Mouse (Mus musculus): ENCODE measurements around the gene Traf1. TPM values are rescaled to one million over a fixed set of nuclear protein-coding genes. Genes with fewer than 3 reads are reported as not detected.
A peak's percentile ranks its signal among the peaks of the same experiment; 100 is the strongest.

Gene Traf1
- polyA plus RNA-seq, 1 experiment from 2014 or later: 3.3 TPM

GRCm38 (mm10) chr2:34904849-34905542, 56.6 kb downstream of the Traf1 start:
- peak; percentile 97 for ATAC-seq (ENCODE audit: low FRiP score, low read depth)
- Histone ChIP-seq H3K9me3 (no peaks in the 10 kb centered on the region), H3K27me3 (peaks cover 30% of the 10 kb centered on the region), H3K4me3 (peak overlapping the region; percentile 38), H3K4me2 (replicated peaks) (peak overlapping the region; percentile 68), H3K36me3 (no peaks in the 10 kb centered on the region), H3K4me1 (peaks cover 10% of the 10 kb centered on the region; the same call in 1 of the 2 replicates), H3K9ac (no peak overlapping the region; the same call in 1 of the 2 replicates), H3K27ac (no peak overlapping the region)
- under 1% methylated on average over 34 of the region's 34 CpGs for WGBS

- Histone ChIP-seq H3K9me3 (no peaks in the 10 kb centered on the region), H3K4me2 (replicated peaks) (no peak overlapping the region), H3K36me3 (no peaks in the 10 kb centered on the region), H3K4me3 (no peak overlapping the region), H3K27me3 (peaks cover 26% of the 10 kb centered on the region), H3K4me1 (peaks cover 10% of the 10 kb centered on the region; the same call in 1 of the 2 replicates), H3K27ac (no peak overlapping the region), H3K9ac (no peak overlapping the region)
- WGBS: 76% methylated on average over 4 of the region's 4 CpGs
- ATAC-seq (ENCODE audit: low FRiP score, low read depth): no peak
Observed at GRCm38 (mm10) chr2:34903652-34904405, 57.7 kb downstream of the Traf1 start.

- WGBS: 88% methylated on average over 7 of the region's 7 CpGs
- no peak for ATAC-seq (ENCODE audit: low FRiP score, low read depth)
- Histone ChIP-seq H3K27ac (no peak overlapping the region), H3K4me3 (no peak overlapping the region), H3K4me2 (replicated peaks) (no peak overlapping the region), H3K9me3 (no peaks in the 10 kb centered on the region), H3K4me1 (peaks cover 10% of the 10 kb centered on the region; the same call in 1 of the 2 replicates), H3K9ac (no peak overlapping the region), H3K36me3 (no peaks in the 10 kb centered on the region), H3K27me3 (peaks cover 24% of the 10 kb centered on the region)
Observed at GRCm38 (mm10) chr2:34903191-34903590, 58.4 kb downstream of the Traf1 start.

- Histone ChIP-seq H3K4me2 (replicated peaks) (no peak overlapping the region), H3K36me3 (no peaks in the 10 kb centered on the region), H3K9me3 (no peaks in the 10 kb centered on the region), H3K4me3 (no peak overlapping the region), H3K4me1 (peaks cover 10% of the 10 kb centered on the region; the same call in 1 of the 2 replicates), H3K27ac (no peak overlapping the region), H3K27me3 (peaks cover 20% of the 10 kb centered on the region), H3K9ac (no peak overlapping the region)
- no peak for ATAC-seq (ENCODE audit: low FRiP score, low read depth)
- WGBS: 79% methylated on average over 6 of the region's 6 CpGs
Observed at GRCm38 (mm10) chr2:34902731-34903130, 58.8 kb downstream of the Traf1 start.

- Histone ChIP-seq H3K4me1 (peaks cover 10% of the 10 kb centered on the region; the same call in 1 of the 2 replicates), H3K4me3 (no peak overlapping the region), H3K36me3 (no peaks in the 10 kb centered on the region), H3K27ac (no peak overlapping the region), H3K4me2 (replicated peaks) (no peak overlapping the region), H3K9me3 (no peaks in the 10 kb centered on the region), H3K27me3 (peaks cover 17% of the 10 kb centered on the region), H3K9ac (no peak overlapping the region)
- ATAC-seq (ENCODE audit: low FRiP score, low read depth): no peak
- 73% methylated on average over 4 of the region's 4 CpGs for WGBS
Observed at GRCm38 (mm10) chr2:34901726-34902125, 59.8 kb downstream of the Traf1 start.

- no peak overlapping the region for H3K4me2 ChIP-seq (replicated peaks)
- peaks cover 8% of the 10 kb centered on the region; the same call in 1 of the 2 replicates for H3K4me1 ChIP-seq
- H3K9me3 ChIP-seq: no peaks in the 10 kb centered on the region
- no peak for ATAC-seq (ENCODE audit: low FRiP score, low read depth)
- WGBS: 81% methylated on average over 1 of the region's 1 CpGs
- peaks cover 12% of the 10 kb centered on the region; the same call in 1 of the 2 replicates for H3K27me3 ChIP-seq
- H3K4me3 ChIP-seq: no peak overlapping the region
- no peak overlapping the region for H3K9ac ChIP-seq
- H3K36me3 ChIP-seq: no peaks in the 10 kb centered on the region
- H3K27ac ChIP-seq: no peak overlapping the region
Observed at GRCm38 (mm10) chr2:34900412-34900811, 61.2 kb downstream of the Traf1 start.

- Histone ChIP-seq H3K9ac (no peak overlapping the region), H3K36me3 (no peaks in the 10 kb centered on the region), H3K27ac (no peak overlapping the region), H3K9me3 (no peaks in the 10 kb centered on the region), H3K4me3 (no peak overlapping the region), H3K4me2 (replicated peaks) (no peak overlapping the region), H3K4me1 (peaks cover 6% of the 10 kb centered on the region; the same call in 1 of the 2 replicates), H3K27me3 (peaks cover 12% of the 10 kb centered on the region; the same call in 1 of the 2 replicates)
- ATAC-seq (ENCODE audit: low FRiP score, low read depth): no peak
- WGBS: 76% methylated on average over 11 of the region's 11 CpGs
Observed at GRCm38 (mm10) chr2:34899682-34900081, 61.9 kb downstream of the Traf1 start.

- Histone ChIP-seq H3K4me3 (no peak overlapping the region), H3K4me2 (replicated peaks) (no peak overlapping the region), H3K27ac (no peak overlapping the region), H3K4me1 (no peaks in the 10 kb centered on the region), H3K9me3 (no peaks in the 10 kb centered on the region), H3K27me3 (peaks cover 12% of the 10 kb centered on the region; the same call in 1 of the 2 replicates), H3K36me3 (no peaks in the 10 kb centered on the region), H3K9ac (no peak overlapping the region)
- no peak for ATAC-seq (ENCODE audit: low FRiP score, low read depth)
- WGBS: 21% methylated on average over 10 of the region's 10 CpGs
Observed at GRCm38 (mm10) chr2:34897820-34898219, 63.8 kb downstream of the Traf1 start.

GRCm38 (mm10) chr2:34896821-34897460, 64.6 kb downstream of the Traf1 start:
- ATAC-seq (ENCODE audit: low FRiP score, low read depth): no peak
- Histone ChIP-seq H3K27ac (no peak overlapping the region), H3K27me3 (peaks cover 12% of the 10 kb centered on the region; the same call in 1 of the 2 replicates), H3K9ac (no peak overlapping the region), H3K36me3 (no peaks in the 10 kb centered on the region), H3K9me3 (no peaks in the 10 kb centered on the region), H3K4me3 (no peak overlapping the region), H3K4me2 (replicated peaks) (no peak overlapping the region), H3K4me1 (no peaks in the 10 kb centered on the region)
- 68% methylated on average over 17 of the region's 17 CpGs for WGBS

- Histone ChIP-seq H3K9me3 (no peaks in the 10 kb centered on the region), H3K27me3 (peaks cover 12% of the 10 kb centered on the region; the same call in 1 of the 2 replicates), H3K36me3 (no peaks in the 10 kb centered on the region), H3K9ac (no peak overlapping the region), H3K4me1 (no peaks in the 10 kb centered on the region), H3K27ac (no peak overlapping the region), H3K4me3 (no peak overlapping the region), H3K4me2 (replicated peaks) (no peak overlapping the region)
- ATAC-seq (ENCODE audit: low FRiP score, low read depth): no peak
- 83% methylated on average over 19 of the region's 19 CpGs for WGBS
Observed at GRCm38 (mm10) chr2:34895503-34896113, 66.0 kb downstream of the Traf1 start.

- Histone ChIP-seq H3K27ac (no peak overlapping the region), H3K9ac (no peak overlapping the region), H3K4me2 (replicated peaks) (no peak overlapping the region), H3K36me3 (no peaks in the 10 kb centered on the region), H3K4me1 (no peaks in the 10 kb centered on the region), H3K4me3 (no peak overlapping the region), H3K9me3 (no peaks in the 10 kb centered on the region), H3K27me3 (peaks cover 6% of the 10 kb centered on the region; the same call in 1 of the 2 replicates)
- ATAC-seq (ENCODE audit: low FRiP score, low read depth): no peak
- WGBS: 69% methylated on average over 5 of the region's 5 CpGs
Observed at GRCm38 (mm10) chr2:34893950-34894349, 67.6 kb downstream of the Traf1 start.

All from limb, embryonic 13.5 days (tissue).